Mouse (Mus musculus) testis, adult 10 weeks (tissue): ENCODE data around the gene Eef2k. TPM values are rescaled to one million over a fixed set of nuclear protein-coding genes. Genes with fewer than 3 reads are reported as not detected.

Source experiments
- polyA plus RNA-seq: library from polyadenylated mRNA; stranded (reverse); fragments of 350-450 nt; fragmentation: Illumina TruSeq; extraction: RNeasy Lipid Tissue Mini Kit (QIAGEN cat#74804); gene quantifications from one replicate; pipeline ENCODE4 v1.2.3, GENCODE M21; 2014; ENCODE audit warnings: low read depth, low replicate concordance

The Eef2k gene
- 2.0 TPM for polyA plus RNA-seq

GRCm38 (mm10) chr7:120842345-120843036, at the start of gene Eef2k:
Gene Eef2k (plus strand): TSS chr7:120842831.

GRCm38 (mm10) chr7:120811834-120812415, 30.7 kb upstream of the Eef2k start, which contains the start of gene Gm5737:
Gene Gm5737 (plus strand): TSS chr7:120812365.

GRCm38 (mm10) chr7:120917592-120918461, 75.2 kb downstream of the Eef2k start, which contains the start of gene Polr3e:
Gene Polr3e (plus strand): TSS chr7:120917744.

Other genes starting within 250 kb of the Eef2k start
- 184 TPM for gene Uqcrc2, start 207.7 kb upstream of the Eef2k start, polyA plus RNA-seq
- gene Pdzd9, start 172.5 kb upstream of the Eef2k start, polyA plus RNA-seq = 203 TPM
- gene Mosmo, start 165.2 kb upstream of the Eef2k start, polyA plus RNA-seq = 23.5 TPM
- gene Vwa3a, start 103.5 kb upstream of the Eef2k start, polyA plus RNA-seq = 58.7 TPM
- not detected for gene Gm5737, start 30.5 kb upstream of the Eef2k start, polyA plus RNA-seq
- gene Polr3e, start 74.9 kb downstream of the Eef2k start, polyA plus RNA-seq = 9.1 TPM
- 32.0 TPM for gene Cdr2, start 139.5 kb downstream of the Eef2k start, polyA plus RNA-seq
- gene Mfsd13b, start 139.7 kb downstream of the Eef2k start, polyA plus RNA-seq = 92.2 TPM
- 80.5 TPM for gene Mettl9, start 191.6 kb downstream of the Eef2k start, polyA plus RNA-seq
- 0.66 TPM for gene Igsf6, start 231.7 kb downstream of the Eef2k start, polyA plus RNA-seq
- 0.07 TPM for gene Otoa, start 238.8 kb downstream of the Eef2k start, polyA plus RNA-seq